Mouse (Mus musculus): Measurements from ENCODE around the gene Elob. TPM values are rescaled to one million over a fixed set of nuclear protein-coding genes. Genes with fewer than 3 reads are reported as not detected.
A peak's percentile ranks its signal among the peaks of the same experiment; 100 is the strongest.

Elob gene
- total and polyA plus RNA-seq, 2 experiments from 2014 or later: 1,410 to 1,482 TPM

GRCm38 (mm10) chr17:23815641-23816040 is 13.3 kb downstream of the Elob start:
- H3K4me3 ChIP-seq (ENCODE audit: low read length): no peak overlapping the region
- ATAC-seq: no peak
- no peaks in the 10 kb centered on the region for H3K27me3 ChIP-seq (ENCODE audit: insufficient read depth, low read length)
- H3K27ac ChIP-seq: no peak overlapping the region
- TF ChIP-seq CTCF (IDR thresholded peaks at IDR 0.05; ENCODE audit: low read depth): no peak
- H3K9ac ChIP-seq (replicated peaks; ENCODE audit: low read length): no peak overlapping the region
- DNase-seq (ENCODE audit: low spot score): no peak
- no peaks in the 10 kb centered on the region for H3K4me1 ChIP-seq (ENCODE audit: insufficient read depth, low read length)
- no peaks in the 10 kb centered on the region for H3K9me3 ChIP-seq (ENCODE audit: low read length)
- no peak overlapping the region for H3K4me2 ChIP-seq (ENCODE audit: low read depth, low read length)
- 97% methylated on average over 16 of the region's 16 CpGs for WGBS
- H3K36me3 ChIP-seq (ENCODE audit: insufficient read depth, low read length): peaks cover 85% of the 10 kb centered on the region

GRCm38 (mm10) chr17:23807918-23808317 is 21.0 kb downstream of the Elob start:
- H3K36me3 ChIP-seq (ENCODE audit: insufficient read depth, low read length): peaks cover 43% of the 10 kb centered on the region
- ATAC-seq: no peak
- H3K9me3 ChIP-seq (ENCODE audit: low read length): no peaks in the 10 kb centered on the region

GRCm38 (mm10) chr17:23806867-23807266 is 22.1 kb downstream of the Elob start:
- H3K4me1 ChIP-seq (ENCODE audit: insufficient read depth, low read length): peaks cover 19% of the 10 kb centered on the region
- H3K4me3 ChIP-seq (ENCODE audit: low read length): no peak overlapping the region
- H3K36me3 ChIP-seq (ENCODE audit: insufficient read depth, low read length): peaks cover 35% of the 10 kb centered on the region
- H3K27ac ChIP-seq: no peak overlapping the region
- no peaks in the 10 kb centered on the region for H3K27me3 ChIP-seq (ENCODE audit: insufficient read depth, low read length)
- no peak for ATAC-seq
- TF ChIP-seq CTCF (IDR thresholded peaks at IDR 0.05; ENCODE audit: low read depth): no peak
- WGBS: 71% methylated on average over 25 of the region's 25 CpGs
- no peaks in the 10 kb centered on the region for H3K9me3 ChIP-seq (ENCODE audit: low read length)
- H3K4me2 ChIP-seq (ENCODE audit: low read depth, low read length): peak overlapping the region; percentile 90
- DNase-seq (ENCODE audit: low spot score): no peak
- no peak overlapping the region for H3K9ac ChIP-seq (replicated peaks; ENCODE audit: low read length)

More at GRCm38 (mm10) chr17:23807918-23808317, 21.0 kb downstream of the Elob start:
- H3K9ac ChIP-seq (replicated peaks; ENCODE audit: low read length): no peak overlapping the region
- TF ChIP-seq CTCF (IDR thresholded peaks at IDR 0.05; ENCODE audit: low read depth): no peak
- no peak overlapping the region for H3K27ac ChIP-seq
- DNase-seq (ENCODE audit: low spot score): no peak
- H3K27me3 ChIP-seq (ENCODE audit: insufficient read depth, low read length): no peaks in the 10 kb centered on the region
- peaks cover 19% of the 10 kb centered on the region for H3K4me1 ChIP-seq (ENCODE audit: insufficient read depth, low read length)
- WGBS: 91% methylated on average over 3 of the region's 3 CpGs
- H3K4me2 ChIP-seq (ENCODE audit: low read depth, low read length): no peak overlapping the region
- no peak overlapping the region for H3K4me3 ChIP-seq (ENCODE audit: low read length)

GRCm38 (mm10) chr17:23804426-23805085 is 24.4 kb downstream of the Elob start:
- ATAC-seq (no peak), DNase-seq (ENCODE audit: low spot score) (no peak)
- Histone ChIP-seq H3K27me3 (ENCODE audit: insufficient read depth, low read length) (no peaks in the 10 kb centered on the region), H3K4me1 (ENCODE audit: insufficient read depth, low read length) (peaks cover 19% of the 10 kb centered on the region), H3K36me3 (ENCODE audit: insufficient read depth, low read length) (peaks cover 16% of the 10 kb centered on the region), H3K4me3 (ENCODE audit: low read length) (peak overlapping the region; percentile 99), H3K27ac (0 out of 2 replicates have a peak overlapping the region, but pooled peaks have one; percentile 98), H3K4me2 (ENCODE audit: low read depth, low read length) (peak overlapping the region; percentile 90), H3K9ac (replicated peaks; ENCODE audit: low read length) (peak overlapping the region; percentile 83), H3K9me3 (ENCODE audit: low read length) (no peaks in the 10 kb centered on the region)
- 3% methylated on average over 8 of the region's 8 CpGs for WGBS
- TF ChIP-seq CTCF (IDR thresholded peaks at IDR 0.05; ENCODE audit: low read depth): no peak

GRCm38 (mm10) chr17:23803366-23804041 is 25.4 kb downstream of the Elob start:
- H3K9ac ChIP-seq (replicated peaks; ENCODE audit: low read length): peak overlapping the region; percentile 83
- H3K27me3 ChIP-seq (ENCODE audit: insufficient read depth, low read length): no peaks in the 10 kb centered on the region
- DNase-seq (ENCODE audit: low spot score) (peak; percentile 92), ATAC-seq (peak; percentile 56)
- peaks cover 6% of the 10 kb centered on the region for H3K36me3 ChIP-seq (ENCODE audit: insufficient read depth, low read length)
- 2% methylated on average over 49 of the region's 83 CpGs for WGBS
- TF ChIP-seq CTCF (IDR thresholded peaks at IDR 0.05; ENCODE audit: low read depth): no peak
- no peaks in the 10 kb centered on the region for H3K9me3 ChIP-seq (ENCODE audit: low read length)
- H3K27ac ChIP-seq: peak overlapping the region; percentile 98
- H3K4me3 ChIP-seq (ENCODE audit: low read length): peak overlapping the region; percentile 99
- H3K4me2 ChIP-seq (ENCODE audit: low read depth, low read length): peak overlapping the region; percentile 90
- peaks cover 19% of the 10 kb centered on the region for H3K4me1 ChIP-seq (ENCODE audit: insufficient read depth, low read length)

- TF ChIP-seq CTCF (IDR thresholded peaks at IDR 0.05; ENCODE audit: low read depth): 0 out of 2 replicates have a peak, but pooled peaks have one; percentile 16
- peaks cover 19% of the 10 kb centered on the region for H3K4me1 ChIP-seq (ENCODE audit: insufficient read depth, low read length)
- peak; percentile 98 for ATAC-seq
- peak overlapping the region; percentile 99 for H3K4me3 ChIP-seq (ENCODE audit: low read length)
- H3K9me3 ChIP-seq (ENCODE audit: low read length): no peaks in the 10 kb centered on the region
- no peaks in the 10 kb centered on the region for H3K36me3 ChIP-seq (ENCODE audit: insufficient read depth, low read length)
- no peaks in the 10 kb centered on the region for H3K27me3 ChIP-seq (ENCODE audit: insufficient read depth, low read length)
- peak overlapping the region; percentile 90 for H3K4me2 ChIP-seq (ENCODE audit: low read depth, low read length)
- under 1% methylated on average over 59 of the region's 60 CpGs for WGBS
- peak overlapping the region; percentile 83 for H3K9ac ChIP-seq (replicated peaks; ENCODE audit: low read length)
- peak overlapping the region; percentile 98 for H3K27ac ChIP-seq
- DNase-seq (ENCODE audit: low spot score): peak; percentile 100
These were observed 26.1 kb downstream of the Elob start for GRCm38 (mm10) chr17:23802746-23803365.

Data from hindbrain, postnatal 0 days (tissue).